Mouse (Mus musculus): ENCODE measurements at regions not wholly inside any gene's neighbourhood (a gene's known extent, or its start where the extent isn't known, plus 50 kb on each side); places are given as distances from the start of the nearest gene placed in this dataset.

DNA sequence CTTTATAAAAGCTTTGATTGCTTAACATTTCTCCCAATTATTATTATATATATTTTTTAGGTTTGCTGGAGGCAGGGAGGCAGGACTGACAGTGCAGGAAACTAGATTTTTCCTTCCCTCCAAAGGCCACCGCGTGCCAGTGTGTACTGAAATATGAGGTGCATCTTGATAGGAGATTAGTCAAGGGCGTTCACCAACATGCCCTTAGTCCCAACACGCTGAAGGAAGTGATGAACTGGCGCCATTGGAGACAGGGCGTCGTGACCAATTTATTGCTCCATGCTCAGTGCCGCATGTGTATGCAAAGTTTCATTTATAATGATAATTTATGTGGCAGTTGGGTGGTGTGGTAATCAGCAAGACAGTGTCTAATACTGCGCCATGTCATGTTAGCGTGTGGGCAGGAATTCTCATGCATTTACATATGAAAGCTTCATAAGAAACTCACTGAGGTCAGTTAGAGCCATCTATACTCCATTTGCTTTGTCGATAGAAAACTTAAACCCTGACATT is 66.2 kb downstream of the Isl1 start:
- DNase-seq (ENCODE audit: low spot score): no peak
- intact Hi-C loops (cut with DNase I): no loop called here

DNA sequence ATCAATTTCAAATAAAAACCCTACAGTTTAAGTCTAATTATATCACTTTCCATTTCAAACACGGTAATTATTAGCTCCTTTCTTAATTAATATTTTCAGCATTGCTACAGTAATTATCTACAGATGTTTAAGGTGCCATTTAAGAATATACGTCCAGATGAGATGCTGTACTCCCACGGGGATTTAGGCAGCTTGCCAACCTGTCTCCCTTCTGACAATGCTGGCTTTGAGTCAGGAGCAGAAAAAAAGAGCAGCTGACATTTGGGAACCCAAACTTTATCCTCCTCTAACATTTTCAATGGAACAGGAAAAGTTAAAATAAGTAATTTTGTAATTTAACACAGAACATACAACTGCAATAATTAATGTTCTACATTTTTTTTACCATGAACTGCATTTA is 94.4 kb downstream of the Isl1 start:
- intact Hi-C loops (cut with DNase I): no loop called here
- DNase-seq (ENCODE audit: low spot score): no peak

DNA sequence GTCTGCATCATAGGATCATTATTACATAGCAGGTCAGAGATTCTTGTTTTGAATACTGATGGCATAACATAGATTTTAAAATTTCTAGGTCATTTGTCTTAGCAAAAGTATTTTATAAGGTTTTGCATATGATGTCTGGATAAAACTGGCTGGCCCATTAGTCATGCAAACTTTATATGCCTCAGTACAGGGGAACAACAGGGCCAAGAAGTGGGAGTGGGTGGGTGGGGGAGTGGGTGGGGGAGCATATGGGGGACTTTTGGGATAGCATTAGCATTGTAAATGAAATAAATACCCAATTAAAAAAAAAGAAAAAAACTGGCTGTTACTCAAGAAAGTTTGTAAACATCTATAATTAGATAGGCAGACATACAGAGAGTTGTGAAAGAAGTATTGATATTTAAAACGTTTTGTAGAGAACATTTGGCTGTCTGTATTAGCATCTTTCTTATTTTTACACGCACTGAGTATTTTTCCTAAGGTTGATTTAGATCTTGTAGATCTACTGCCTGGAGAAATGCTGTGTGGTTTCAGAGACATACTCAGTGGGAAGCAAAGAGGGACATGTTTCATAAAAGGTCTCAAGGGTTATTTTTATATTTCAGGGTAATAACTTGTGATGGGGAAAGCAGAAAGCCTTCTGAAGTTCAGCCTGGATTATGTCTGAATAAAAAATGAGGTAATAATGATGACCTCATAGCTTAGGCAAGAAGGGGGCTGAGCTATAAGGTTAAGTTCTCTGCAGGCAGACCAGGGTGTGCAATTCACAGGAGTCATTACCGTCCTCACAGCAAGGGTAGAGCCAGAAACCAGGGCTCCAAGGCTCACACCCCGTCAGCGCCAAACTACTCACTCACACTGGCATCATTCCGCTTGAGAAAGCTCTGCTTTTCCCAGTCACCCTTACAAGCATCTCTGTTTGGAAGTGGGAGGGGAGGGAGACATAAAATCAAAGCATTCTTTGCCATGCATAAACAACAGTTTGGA is 95.4 kb downstream of the Isl1 start:
- no peak for DNase-seq (ENCODE audit: low spot score)

DNA sequence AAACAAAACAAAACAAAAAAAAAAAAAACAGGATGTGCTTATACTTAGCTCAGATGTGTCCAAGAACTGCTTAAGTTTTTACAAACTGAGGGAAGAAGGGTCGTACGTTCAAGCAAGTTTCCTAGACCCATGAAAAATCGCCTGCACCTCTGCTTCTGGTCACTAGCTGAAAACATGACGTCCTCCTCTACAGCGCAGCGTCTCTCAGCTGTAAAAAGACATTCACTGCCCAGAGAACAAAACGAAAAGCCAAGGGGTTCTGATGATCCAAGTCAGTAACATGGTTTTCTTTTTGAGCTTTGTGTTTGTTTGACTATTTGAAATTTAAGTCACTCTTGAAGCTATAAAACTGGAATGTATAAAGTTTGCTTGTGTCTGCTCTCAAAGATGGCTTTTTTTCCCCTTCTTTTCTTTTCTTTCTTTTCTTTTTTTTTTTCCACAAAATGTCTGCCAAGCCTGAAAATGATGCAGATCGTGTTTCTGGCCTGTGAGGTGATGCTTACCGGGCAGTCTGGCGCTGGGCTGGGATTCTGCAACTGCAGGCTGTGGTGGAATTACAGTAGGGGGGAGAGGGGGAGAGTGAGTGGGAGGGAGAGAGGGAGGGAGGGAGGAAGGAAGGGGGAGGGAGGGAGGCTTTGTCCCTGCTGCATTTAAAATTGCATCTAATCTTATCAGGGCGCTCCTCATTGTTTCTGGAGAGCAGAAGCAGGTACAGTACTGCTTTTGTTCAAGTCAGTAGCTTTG is 108.1 kb downstream of the Isl1 start:
- no peak for DNase-seq (ENCODE audit: low spot score)
- intact Hi-C loops (cut with DNase I): no loop called here

More for the DNA sequence above, 95.4 kb downstream of the Isl1 start:
- intact Hi-C loops (cut with DNase I): no loop called here

DNA sequence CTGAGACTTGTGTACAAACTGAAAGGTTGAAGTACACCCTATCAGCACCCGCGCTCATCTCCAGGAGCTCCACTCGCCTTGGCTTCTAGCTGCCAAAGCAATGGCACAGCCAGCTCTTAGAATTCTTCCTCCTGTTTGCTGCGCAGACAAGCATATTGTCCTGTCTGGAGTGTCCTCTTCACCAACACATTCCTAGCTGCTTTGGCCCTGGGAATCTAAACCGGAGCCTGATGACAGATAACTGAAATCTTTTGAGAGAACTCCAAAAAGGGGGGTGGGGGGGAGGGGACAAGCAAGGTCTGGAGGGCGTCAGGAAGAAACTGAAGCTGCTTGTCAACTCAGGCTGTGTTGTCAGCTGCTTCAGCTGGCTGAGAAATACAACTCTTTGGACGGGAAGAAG is 122.4 kb downstream of the Isl1 start:
- no peak for DNase-seq (ENCODE audit: low spot score)
- intact Hi-C loops (cut with DNase I): no loop called here

DNA sequence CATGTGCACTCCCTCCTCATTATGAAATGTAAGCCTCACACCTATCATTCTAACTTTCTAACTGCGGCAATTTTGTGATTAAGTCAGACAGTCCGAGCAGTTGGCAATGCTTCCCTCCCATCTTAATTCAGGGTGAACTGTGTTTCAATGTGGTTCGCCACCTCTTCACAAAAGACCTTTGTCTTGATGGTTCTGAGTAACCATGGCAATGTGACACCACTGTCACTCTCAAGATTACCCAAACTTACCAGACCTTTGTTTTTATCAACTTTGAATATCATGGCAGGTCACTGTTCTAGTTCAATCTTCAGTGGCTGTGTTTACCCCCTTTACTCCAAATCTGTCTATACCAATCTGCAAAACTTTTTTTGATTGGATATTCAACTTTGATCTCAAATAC is 131.7 kb downstream of the Isl1 start:
- intact Hi-C loops (cut with DNase I): no loop called here
- DNase-seq (ENCODE audit: low spot score): no peak

DNA sequence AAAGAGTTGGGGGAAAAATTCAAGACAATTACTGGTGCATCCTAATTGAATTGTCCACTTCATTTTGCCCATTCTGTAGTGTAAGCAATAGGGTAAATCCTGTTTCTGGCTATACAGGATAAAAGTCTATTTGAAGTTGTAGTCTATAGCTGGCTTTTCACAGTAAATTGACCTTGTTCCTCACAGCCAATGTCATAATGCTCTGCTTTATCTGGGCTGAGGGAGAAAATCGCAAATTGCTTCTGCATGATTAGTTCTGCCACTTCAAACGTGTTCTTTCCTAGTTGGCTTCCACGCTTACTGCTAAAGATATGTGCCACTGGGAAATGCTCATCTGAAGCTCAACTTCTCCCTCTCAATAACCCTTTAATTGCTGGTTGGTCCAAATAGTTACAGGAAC is 134.5 kb downstream of the Isl1 start:
- intact Hi-C loops (cut with DNase I): no loop called here
- no peak for DNase-seq (ENCODE audit: low spot score)

DNA sequence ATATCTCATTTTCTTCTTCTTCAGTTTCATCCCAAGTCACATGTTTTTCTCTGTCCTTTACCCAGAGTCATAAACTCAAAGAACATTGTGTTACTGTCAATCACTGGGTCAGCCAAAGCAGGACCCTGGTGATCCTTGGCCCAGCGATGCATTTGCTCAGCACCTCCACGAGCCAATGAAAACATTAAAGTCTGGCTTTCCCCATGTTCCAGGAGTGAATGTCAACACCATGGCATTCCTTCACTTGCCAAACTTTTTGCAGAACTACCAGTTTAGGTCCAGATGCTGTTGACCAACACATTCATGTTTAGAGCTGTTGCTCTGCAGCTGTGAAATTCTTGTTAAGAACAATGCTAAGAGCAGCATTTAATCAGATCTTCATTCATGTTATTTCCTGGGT is 135.6 kb downstream of the Isl1 start:
- intact Hi-C loops (cut with DNase I): no loop called here
- DNase-seq (ENCODE audit: low spot score): no peak

DNA sequence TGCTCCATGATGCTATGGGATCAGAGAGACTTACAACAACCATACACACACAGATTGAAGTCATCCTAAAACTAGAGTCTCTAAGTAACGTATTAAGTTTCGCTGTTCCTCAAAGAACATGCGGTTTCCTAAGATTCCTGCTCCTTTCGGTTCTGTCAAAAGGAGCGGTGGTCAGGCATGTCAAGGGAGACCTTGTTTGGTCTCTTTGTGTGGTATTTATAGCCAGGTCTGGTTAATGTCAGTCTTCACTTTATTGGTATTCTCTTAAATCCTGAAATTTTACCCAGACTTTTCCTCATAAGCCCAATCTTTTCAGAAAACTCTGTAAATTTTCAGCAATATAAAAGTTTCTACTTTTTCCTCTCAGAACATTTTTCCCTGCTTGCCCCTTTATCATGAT is 166.5 kb downstream of the Isl1 start:
- intact Hi-C loops (cut with DNase I): no loop called here
- no peak for DNase-seq (ENCODE audit: low spot score)

DNA sequence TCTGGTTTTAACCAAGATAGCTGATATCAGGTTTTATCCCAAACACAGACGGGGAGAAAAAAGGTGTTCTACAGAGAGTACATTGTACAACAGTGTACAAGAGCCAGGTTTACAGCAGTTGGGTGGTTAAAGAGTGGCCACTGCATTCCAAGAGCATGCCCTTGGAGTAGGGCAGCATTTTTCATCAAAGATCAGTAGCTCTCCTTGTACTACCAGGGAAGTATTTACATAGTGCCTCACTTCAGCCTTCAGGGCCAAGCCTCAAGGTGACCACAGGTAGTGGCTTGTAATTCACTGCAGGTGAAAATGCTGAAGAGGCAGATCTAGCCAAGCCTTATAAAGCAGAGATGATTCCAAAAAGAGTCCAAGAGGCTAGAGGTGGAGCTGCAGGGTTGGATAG is 190.8 kb downstream of the Isl1 start:
- intact Hi-C loops (cut with DNase I): no loop called here
- no peak for DNase-seq (ENCODE audit: low spot score)

DNA sequence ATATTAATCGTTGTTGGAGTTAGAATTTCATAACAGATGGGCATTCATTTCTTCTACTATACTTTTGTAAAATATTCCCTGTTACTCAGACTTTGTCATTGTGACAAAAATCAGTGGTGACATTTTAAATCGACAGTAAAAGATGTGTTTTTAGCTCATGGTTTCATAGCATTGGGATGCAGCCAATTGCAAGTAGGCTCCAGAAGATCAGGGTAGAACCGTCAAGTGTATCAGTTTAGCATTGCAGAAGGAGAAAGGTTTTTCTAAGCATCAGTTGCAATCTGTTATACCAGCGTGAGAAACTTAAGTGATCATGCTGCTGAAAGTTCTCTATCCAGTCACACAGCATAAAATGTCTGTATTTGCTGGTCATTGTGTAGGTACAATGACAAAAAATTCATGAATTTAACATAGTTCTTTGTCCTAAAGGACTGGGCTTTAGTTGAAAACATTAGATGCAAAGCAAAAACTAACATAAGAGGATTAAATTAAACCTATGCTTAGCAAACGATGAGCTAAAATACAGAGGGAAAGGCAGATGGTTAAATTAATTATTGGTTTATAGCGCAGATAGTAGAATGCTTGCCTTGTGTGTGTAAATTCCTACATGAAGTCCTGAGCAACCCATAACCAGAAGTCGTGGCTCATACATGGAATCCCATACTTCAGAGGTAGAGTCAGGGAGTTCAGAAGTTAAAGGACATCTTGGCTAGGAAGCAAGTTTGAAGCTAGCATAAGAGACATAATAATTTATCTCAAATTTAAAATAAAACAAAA is 198.3 kb downstream of the Isl1 start:
- DNase-seq (ENCODE audit: low spot score): no peak
- intact Hi-C loops (cut with DNase I): no loop called here

DNA sequence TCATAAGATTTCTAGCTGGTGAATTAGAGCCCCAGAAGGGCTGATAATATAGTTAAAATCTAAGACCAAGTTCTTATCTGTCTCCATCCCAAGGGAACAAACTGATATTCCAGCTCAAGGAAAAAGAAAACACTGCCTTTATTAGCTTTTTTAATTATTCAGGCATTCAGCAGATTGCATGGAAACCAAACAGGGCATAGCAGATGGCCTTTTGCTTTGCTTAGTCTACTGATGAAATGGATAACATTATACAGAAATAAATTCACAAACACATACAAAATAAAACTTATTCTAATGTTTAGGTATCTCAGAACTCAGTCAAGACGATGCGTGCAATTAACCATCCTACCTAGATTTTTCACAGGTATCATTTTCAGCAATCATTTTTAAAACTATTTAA is 198.9 kb downstream of the Isl1 start:
- intact Hi-C loops (cut with DNase I): no loop called here
- DNase-seq (ENCODE audit: low spot score): no peak

DNA sequence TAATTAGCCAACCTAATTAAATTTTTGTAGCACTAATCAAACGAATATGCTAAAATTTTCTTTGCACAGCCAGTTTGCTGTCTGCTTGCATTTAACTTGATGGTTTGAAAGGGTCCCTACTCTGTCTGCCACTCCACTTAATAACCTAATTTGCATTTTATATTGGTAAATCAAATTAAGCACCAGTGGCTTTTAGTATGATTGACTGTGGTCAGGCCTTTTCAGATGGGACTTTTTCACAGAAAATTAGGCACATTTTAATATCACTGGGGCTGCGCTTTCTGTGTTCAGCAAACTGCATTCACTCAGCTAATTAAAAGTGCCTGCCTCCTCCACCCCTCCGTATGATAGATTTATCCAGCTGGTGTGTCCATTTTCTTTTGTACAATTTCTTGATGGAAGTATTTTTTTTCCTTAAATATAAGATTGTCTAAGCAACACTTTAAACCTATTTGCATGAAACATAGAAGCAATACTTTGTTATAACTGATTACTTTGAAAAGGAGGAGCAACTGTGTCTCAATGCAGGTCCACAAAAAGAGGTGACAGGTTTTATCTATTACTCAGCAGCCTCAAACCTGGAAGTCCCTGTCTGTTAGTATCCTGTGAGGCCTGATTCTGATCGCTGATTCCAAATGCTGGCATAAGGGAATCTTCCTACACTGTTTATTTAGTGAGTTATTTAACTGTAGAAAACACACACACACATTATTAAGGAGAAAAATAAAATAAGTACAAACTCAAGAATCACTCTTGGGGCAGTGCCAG is 221.8 kb downstream of the Isl1 start:
- DNase-seq (ENCODE audit: low spot score): no peak
- intact Hi-C loops (cut with DNase I): no loop called here

DNA sequence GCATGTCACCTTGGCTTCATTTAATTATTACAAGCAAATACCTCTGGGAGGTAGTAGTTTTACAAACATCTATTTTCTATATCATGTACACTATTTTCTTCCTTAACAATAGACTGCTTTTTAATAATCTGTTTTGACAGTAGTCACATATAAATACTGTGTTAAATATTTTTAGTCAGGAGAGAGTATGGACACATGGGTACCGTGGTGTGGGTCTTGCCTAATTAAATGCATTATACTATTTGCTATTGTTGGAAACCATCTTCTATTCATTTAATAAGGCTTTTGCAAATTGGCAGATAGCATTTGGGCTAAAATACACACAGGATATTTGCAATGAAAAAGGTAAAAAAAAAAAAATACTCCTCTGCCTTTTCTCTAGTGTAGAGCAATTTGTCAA is 222.3 kb downstream of the Isl1 start:
- intact Hi-C loops (cut with DNase I): no loop called here
- no peak for DNase-seq (ENCODE audit: low spot score)

DNA sequence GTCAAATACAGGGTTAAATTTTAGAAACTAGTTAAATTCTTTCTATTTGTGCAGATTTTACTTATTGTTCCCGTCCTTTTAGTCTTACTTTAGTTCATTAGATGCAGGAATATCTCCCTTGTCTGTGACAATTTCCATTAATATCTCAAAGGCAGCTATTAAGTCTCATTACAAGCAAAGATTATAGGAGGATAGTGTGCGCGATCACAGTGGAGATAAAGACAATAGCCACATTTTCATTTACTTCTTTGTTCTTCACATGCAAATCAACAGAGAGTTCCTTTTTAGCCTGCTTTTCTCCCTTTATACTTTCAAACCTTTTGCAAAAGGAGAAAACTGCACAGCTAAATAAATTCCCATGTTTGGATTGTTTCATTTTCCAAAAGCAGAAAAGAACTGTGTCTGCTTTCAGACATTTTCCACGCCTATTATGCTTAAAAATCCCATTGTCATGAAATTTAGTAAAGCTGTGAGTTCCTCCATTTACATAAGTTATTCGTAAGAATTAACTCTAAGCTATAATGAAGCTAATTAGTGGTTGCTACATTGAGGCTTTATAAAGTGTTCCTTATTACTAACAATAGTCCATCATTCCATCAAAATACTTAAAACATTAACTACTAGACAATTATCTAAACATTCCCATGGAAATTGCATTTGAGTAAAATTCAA is 252.4 kb downstream of the Isl1 start:
- no peak for DNase-seq (ENCODE audit: low spot score)
- intact Hi-C loops (cut with DNase I): no loop called here

DNA sequence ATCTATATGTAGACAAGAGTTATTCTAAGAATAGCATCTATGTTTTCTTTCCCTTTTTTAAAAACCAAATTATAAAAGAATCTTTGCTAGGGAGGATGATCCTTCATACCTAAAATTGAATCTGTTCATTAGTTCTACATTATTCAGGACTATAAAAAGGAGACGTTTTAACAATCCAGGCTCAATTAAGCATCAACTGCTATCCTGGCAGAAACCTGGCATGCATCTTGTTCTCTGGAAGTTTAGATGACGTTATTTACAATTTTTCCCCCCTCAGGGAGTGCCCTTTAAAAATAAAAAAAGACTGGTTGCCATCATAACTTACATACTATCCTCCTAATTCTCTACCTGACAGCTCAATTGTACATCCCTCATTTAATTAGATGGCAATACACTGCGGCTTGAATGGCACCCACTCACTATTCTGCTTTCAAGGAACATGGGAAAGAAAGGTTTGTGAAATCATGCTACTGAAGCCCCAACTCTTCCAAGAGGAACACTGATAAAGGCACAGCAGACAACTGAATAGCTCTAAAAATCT is 253.3 kb downstream of the Isl1 start:
- DNase-seq (ENCODE audit: low spot score): no peak
- intact Hi-C loops (cut with DNase I): no loop called here

DNA sequence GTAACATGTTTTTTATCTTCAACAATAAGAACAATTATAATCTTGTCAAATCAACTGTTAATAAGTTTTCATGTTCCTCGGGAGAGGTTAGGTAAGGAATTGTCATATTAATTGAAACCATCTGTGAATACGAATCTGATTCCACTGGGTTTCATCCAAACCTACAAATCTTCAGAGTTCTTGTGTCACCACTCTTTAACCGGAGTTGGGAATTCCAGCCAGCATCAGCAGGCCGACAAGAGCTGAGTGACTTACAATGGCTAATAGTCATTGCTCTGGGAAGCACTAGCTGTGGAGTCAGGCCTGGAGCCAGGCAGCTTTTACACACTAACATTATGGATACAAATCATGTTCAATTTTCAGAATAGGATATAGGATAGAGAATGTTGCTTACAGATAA is 273.3 kb downstream of the Isl1 start:
- no peak for DNase-seq (ENCODE audit: low spot score)
- intact Hi-C loops (cut with DNase I): no loop called here

DNA sequence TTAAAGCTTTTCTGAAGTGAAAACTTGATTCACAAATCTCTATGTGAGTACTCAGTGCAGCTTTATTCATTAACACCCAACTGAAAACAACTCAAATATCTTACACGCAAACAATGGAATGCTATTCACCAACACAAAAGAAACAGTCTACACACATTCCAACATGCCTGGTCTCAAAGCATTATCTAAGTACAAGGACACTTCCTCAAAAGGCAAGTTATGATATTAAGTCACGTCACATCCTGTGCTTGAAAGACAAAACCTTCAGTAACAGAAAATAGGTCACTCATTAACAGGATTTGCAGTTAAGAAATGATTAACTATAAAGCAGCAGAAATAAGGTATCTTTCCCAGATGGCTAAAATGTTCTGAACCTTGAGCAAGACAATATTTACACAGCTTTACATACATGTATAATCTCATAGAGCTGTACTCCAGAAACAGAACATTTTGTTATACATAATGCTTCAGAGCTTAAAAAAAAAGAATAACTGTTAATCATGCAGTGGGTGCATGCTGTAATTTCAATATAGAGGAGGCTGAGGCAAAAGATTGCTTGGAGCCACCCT is 279.3 kb downstream of the Isl1 start:
- DNase-seq (ENCODE audit: low spot score): no peak

DNA sequence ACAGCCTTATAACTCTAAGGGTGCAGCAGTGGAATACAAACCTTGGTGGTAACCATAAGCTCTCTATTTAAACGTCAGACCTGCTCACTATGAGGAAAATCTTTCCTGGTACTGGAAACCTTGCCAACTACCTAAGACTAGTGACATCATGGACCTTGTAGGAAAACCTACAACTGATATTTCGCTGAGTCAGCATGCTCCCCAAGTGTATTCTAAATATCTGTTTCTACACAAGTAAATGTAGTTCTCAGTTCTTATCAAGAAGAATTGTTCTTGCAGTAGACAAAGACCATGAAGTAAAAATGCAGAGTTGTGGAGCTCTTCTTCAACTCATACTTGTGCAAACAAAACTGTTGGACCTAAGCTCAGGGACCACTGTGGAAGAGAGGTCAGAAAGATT is 280.9 kb downstream of the Isl1 start:
- DNase-seq (ENCODE audit: low spot score): no peak
- intact Hi-C loops (cut with DNase I): no loop called here

More for the DNA sequence above, 279.3 kb downstream of the Isl1 start:
- intact Hi-C loops (cut with DNase I): no loop called here

Data from heart, postnatal 25 days (tissue).